Mouse (Mus musculus) spleen, adult 2 months (tissue): Measurements from ENCODE around the gene Muc20. TPM values are rescaled to one million over a fixed set of nuclear protein-coding genes. Genes with fewer than 3 reads are reported as not detected.

Experiments used
- DNase-seq, 2 experiments: peaks; one replicate each; pipeline versions ENCODE4 v3.0.0 to v3.0.0-alpha.2; 2012 to 2021; ENCODE audit warnings: low spot score in 2 of 2, low read depth in 1 of 2
- H3K27ac ChIP-seq: fragments of 200-500 bp; 2 replicates; pipeline ENCODE4 v1.5.1; 2012; ENCODE audit warnings: low read length, inconsistent platforms; ENCODE audit not compliant: insufficient read depth
- H3K27me3 ChIP-seq: fragments of 200-500 bp; 2 replicates; pipeline ENCODE4 v1.6.1; 2012; ENCODE audit warnings: mild to moderate bottlenecking, moderate library complexity, low read length, inconsistent platforms; ENCODE audit not compliant: control insufficient read depth, insufficient read depth
- H3K36me3 ChIP-seq: fragments of 200-500 bp; 2 replicates; pipeline ENCODE4 v1.6.1; 2012; ENCODE audit warnings: mild to moderate bottlenecking, low read length, inconsistent platforms; ENCODE audit not compliant: control insufficient read depth, insufficient read depth
- H3K4me1 ChIP-seq: fragments of 200-500 bp; 2 replicates; pipeline ENCODE4 v1.6.1; 2011; ENCODE audit warnings: inconsistent platforms; ENCODE audit not compliant: control insufficient read depth, insufficient read depth, insufficient read length
- H3K4me3 ChIP-seq: fragments of 200-500 bp; 2 replicates; pipeline ENCODE4 v1.5.1; 2011; ENCODE audit warnings: mild to moderate bottlenecking, inconsistent platforms; ENCODE audit not compliant: insufficient read depth, insufficient read length; ENCODE audit errors: extremely low read depth
- CTCF ChIP-seq: fragments of 200-500 bp; IDR thresholded peaks from 2 replicates; pipeline ENCODE4 v1.5.1; 2011; ENCODE audit warnings: mild to moderate bottlenecking, inconsistent platforms; ENCODE audit not compliant: insufficient read depth, insufficient read length, insufficient replicate concordance; ENCODE audit errors: extremely low read depth
- POLR2A ChIP-seq: fragments of 200-500 bp; IDR thresholded peaks from 2 replicates; pipeline ENCODE4 v1.6.1; 2011; ENCODE audit warnings: low read depth, low read length, inconsistent platforms
- WGBS: fragments of 180-500 bp; shearing (Covaris S2); methylation state at CpG from one replicate; pipeline ENCODE4 v1.1.7; 2018; 5-methylcytosine and 5-hydroxymethylcytosine counted together
- polyA plus RNA-seq: library from polyadenylated mRNA; depleted of rRNA; stranded (reverse); fragments of >200 nt; gene quantifications from 2 replicates; pipeline ENCODE4 v1.2.3, GENCODE M21; 2012; rRNA removed

The Muc20 gene
- not detected in 2 replicates for polyA plus RNA-seq

DNA sequence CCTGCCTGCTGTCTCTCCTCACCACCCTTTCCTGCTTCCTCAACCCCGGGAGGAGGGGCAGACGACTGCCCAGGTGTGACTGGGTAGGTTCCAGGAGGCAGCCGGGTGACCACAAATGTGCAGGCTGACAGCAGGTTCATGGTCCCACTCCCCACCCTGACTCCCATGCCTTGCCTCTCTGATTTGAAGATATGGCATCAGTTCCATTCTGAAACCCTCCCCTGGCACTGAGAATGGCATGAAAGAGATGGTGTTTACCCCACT, at the start of gene Muc20:
Gene Muc20, minus strand, starts transcription at position 10 of the 264 bp plus-strand sequence.
- 45% methylated on average over 3 of the region's 3 CpGs for WGBS
- H3K4me1 ChIP-seq: no peaks in the 10 kb centered on the region; the same call in 1 of the 2 replicates
- TF ChIP-seq POLR2A (no peak), CTCF (no peak)

DNA sequence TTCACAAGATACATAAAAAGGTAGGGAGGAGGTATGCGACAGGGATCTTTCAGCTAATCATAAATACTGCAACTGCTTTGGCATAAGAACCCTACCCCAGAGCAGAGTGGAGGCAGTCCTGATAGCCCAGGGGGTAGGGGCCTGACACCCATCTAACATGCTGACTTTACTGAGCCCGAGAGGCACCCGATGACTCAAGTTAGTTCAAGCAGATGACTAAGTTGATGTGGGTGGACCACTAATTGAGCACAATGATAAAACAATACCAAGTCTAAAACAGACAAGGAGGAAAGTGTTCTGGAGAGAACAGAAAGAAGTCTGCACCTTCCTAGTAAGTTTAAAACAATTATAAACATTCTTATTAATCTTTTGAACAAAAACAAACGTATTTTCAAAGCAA, 34.3 kb upstream of the Muc20 start:
- DNase-seq: no peak
- Histone ChIP-seq H3K36me3 (peaks cover 52% of the 10 kb centered on the region), H3K27me3 (no peaks in the 10 kb centered on the region), H3K27ac (no peak overlapping the region), H3K4me1 (no peaks in the 10 kb centered on the region), H3K4me3 (no peak overlapping the region)
- TF ChIP-seq POLR2A (no peak), CTCF (no peak)
- WGBS: 93% methylated on average over 4 of the region's 4 CpGs

More for the DNA sequence above, at the start of gene Muc20:
- no peak for DNase-seq
- Histone ChIP-seq H3K36me3 (no peaks in the 10 kb centered on the region), H3K27ac (no peak within 1 kb of the TSS), H3K4me3 (no peak within 1 kb of the TSS), H3K27me3 (no peaks in the 10 kb centered on the region)

DNA sequence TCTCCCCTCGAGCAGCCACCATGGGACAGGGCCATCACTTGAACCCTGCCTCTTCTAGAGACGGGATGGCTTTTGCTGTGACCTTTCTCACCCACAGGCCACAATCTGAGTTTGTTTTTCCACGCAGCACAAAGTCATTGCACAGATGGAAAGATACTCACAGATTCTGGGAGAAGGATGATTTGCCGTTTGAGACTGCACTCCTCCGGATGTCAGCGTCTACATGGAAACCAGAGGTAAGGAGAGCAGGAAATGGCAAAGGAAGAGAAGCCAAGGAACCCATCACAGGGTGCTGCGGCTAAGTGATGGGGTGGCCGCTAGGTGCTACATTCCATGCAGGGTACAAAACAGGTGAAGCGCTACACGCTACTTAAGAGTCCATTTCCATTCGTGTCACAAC, 31.9 kb upstream of the Muc20 start:
- WGBS: 95% methylated on average over 11 of the region's 11 CpGs
- Histone ChIP-seq H3K4me3 (no peak overlapping the region), H3K36me3 (peaks cover 65% of the 10 kb centered on the region), H3K27me3 (no peaks in the 10 kb centered on the region), H3K27ac (no peak overlapping the region), H3K4me1 (no peaks in the 10 kb centered on the region)
- TF ChIP-seq CTCF (no peak), POLR2A (no peak)
- DNase-seq: no peak

DNA sequence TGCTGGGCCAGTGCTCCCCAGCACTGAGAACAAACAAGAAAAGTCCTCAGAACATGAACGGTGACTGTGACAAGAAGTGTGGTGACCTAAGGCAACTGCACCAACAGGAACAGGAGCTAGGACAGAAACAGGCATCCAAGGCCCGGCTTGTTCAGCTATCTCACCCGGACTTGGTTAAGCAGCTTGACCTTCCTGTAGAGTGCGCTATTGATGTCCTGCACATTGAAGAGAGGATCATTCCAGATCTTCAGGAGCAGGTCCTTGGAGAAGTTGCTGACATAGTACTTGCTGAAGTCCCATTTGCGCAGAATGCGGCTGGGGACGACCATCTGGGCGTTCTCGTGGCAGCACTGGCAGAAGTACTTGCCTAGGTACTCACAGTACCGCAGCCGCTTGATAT, 29.3 kb upstream of the Muc20 start:
- H3K27ac ChIP-seq: no peak overlapping the region
- H3K4me1 ChIP-seq: no peaks in the 10 kb centered on the region
- TF ChIP-seq POLR2A (no peak), CTCF (no peak)
- H3K36me3 ChIP-seq: peaks cover 63% of the 10 kb centered on the region
- DNase-seq: no peak
- H3K4me3 ChIP-seq: no peak overlapping the region
- no peaks in the 10 kb centered on the region for H3K27me3 ChIP-seq
- WGBS: 96% methylated on average over 11 of the region's 11 CpGs

DNA sequence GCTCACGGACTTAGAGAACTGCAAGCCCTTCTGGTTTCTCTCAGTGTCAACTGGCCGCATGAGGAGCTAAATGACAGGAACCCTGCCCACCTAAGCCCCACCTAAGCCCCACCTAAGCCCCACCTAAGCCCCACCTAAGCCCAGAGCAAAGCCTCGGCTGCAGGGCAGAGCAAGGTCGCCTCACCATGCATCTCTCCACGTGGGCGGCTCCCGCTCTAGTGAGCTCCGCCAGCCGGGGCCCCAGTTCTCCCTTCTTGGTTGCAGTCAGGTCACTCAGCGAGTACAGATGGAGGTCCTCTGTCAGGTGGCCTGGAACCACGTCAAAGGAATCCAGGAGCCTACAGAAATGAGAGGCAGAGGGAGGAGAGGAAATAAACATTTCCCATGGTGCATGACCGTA, 28.1 kb upstream of the Muc20 start:
- H3K36me3 ChIP-seq: peaks cover 61% of the 10 kb centered on the region
- H3K4me3 ChIP-seq: no peak overlapping the region
- no peak overlapping the region for H3K27ac ChIP-seq
- 90% methylated on average over 12 of the region's 12 CpGs for WGBS
- no peaks in the 10 kb centered on the region for H3K27me3 ChIP-seq
- DNase-seq: no peak
- no peaks in the 10 kb centered on the region for H3K4me1 ChIP-seq
- TF ChIP-seq POLR2A (no peak), CTCF (no peak)

DNA sequence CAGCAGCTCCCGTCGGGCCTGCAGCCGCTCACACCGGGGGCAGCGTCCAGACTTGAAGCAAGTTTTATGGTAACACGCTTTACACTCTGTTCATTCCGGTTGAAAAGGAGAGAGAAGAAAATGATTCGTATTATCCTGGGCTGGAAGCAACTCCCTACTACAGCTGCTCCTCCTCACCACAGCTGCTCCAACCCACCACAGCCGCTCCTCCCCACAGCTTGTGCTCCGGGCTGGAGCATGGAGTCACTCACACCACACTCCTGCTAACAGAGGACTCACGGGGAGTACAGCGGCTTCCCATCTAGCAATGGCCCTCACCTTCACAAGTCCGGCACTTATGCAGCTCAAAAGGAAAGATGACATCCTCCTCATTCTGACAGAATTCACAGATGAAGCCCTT, 26.8 kb upstream of the Muc20 start:
- Histone ChIP-seq H3K4me1 (no peaks in the 10 kb centered on the region), H3K27ac (no peak overlapping the region), H3K36me3 (peaks cover 54% of the 10 kb centered on the region), H3K27me3 (no peaks in the 10 kb centered on the region), H3K4me3 (no peak overlapping the region)
- TF ChIP-seq CTCF: no peak
- TF ChIP-seq POLR2A: no peak
- WGBS: 91% methylated on average over 13 of the region's 13 CpGs
- DNase-seq: no peak

DNA sequence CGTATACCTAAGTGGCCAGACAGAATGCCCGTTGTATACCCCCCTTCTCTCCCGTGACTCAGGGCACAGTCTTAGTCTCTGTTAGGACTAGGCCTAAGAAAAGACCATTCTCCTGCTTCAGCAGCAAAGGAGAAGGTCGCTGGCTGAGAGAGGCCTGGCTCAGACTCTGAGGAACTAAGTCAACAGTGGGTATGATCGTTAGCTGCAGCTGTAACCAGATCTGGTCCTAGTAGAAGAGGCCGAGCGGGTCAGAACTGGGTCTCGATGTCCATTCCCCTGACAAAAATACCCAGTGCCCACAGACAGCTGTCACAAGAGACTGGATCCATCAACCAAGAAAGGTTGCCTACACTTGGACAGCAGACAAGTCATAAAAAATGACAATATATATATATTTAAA, 26.3 kb upstream of the Muc20 start:
- H3K36me3 ChIP-seq: peaks cover 49% of the 10 kb centered on the region
- no peak overlapping the region for H3K27ac ChIP-seq
- no peak for TF ChIP-seq POLR2A
- no peak for TF ChIP-seq CTCF
- H3K4me1 ChIP-seq: no peaks in the 10 kb centered on the region
- no peak for DNase-seq
- H3K4me3 ChIP-seq: no peak overlapping the region
- no peaks in the 10 kb centered on the region for H3K27me3 ChIP-seq
- 91% methylated on average over 8 of the region's 8 CpGs for WGBS
